ENCODE assay signal across 17 mouse cellular contexts in the genomic region with DNA sequence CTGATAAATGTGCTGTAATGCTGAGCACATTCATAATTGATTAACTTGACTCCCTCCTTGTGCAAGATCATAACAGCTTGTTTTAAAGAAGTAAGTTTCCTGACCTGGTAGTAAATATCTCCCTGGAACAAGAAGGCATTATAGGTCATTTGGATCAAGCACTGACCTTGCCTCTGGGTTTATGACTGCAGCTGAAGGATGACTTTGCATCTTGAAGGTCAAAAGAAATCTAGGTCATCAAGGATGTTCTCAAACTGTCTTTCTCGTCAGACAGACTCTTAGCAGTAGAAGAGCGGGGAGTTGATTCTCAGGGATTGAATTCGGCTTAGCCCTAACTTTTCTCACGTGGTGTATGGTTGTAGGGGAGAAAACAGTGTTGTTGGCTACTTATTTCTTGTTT. TPM values are rescaled to one million over a fixed set of nuclear protein-coding genes. Genes with fewer than 3 reads are reported as not detected.
"Had no signal": no experiment of that assay in that cellular context is flagged by ENCODE, and none has a peak within 500 bp of the region (broad histone marks: within the 10 kb centered on the region; RNA-seq: fewer than 3 reads in every experiment).

No protein-coding gene starts in this region.

- H3K27me3 ChIP-seq: neural tube, embryonic 15.5 days; stomach, embryonic 15.5 days had no signal

- H3K9me3 ChIP-seq: neural tube, embryonic 15.5 days; stomach, embryonic 15.5 days had no signal

- H3K4me1 ChIP-seq: stomach, embryonic 15.5 days had no signal

- H3K4me3 ChIP-seq: neural tube, embryonic 15.5 days; stomach, embryonic 15.5 days had no signal

- H3K4me2 ChIP-seq: neural tube, embryonic 15.5 days; stomach, embryonic 15.5 days had no signal

- H3K9ac ChIP-seq: neural tube, embryonic 15.5 days; stomach, embryonic 15.5 days had no signal

- H3K27ac ChIP-seq: neural tube, embryonic 15.5 days; stomach, embryonic 15.5 days; stomach, postnatal 0 days had no signal

- DNase-seq: retina, postnatal 1 day; right cerebral cortex, adult 18-20 months; right cerebral cortex, postnatal 14 days; right cerebral cortex, postnatal 25 days; right cerebral cortex, postnatal 4 days; spleen, adult 18-20 months; thymus, adult 18-20 months; thymus, adult 2 months; thymus, postnatal 14 days; thymus, postnatal 25 days; thymus, postnatal 36 days; thymus, postnatal 4 days had no signal

RNA-seq across cellular contexts. Expression of gene Nxph3, which starts 33.7 kb away (rescaled TPM):
- total RNA-seq: neutrophil, adult 5-6 weeks had no signal
- polyA plus RNA-seq: thymus, postnatal 0 days had no signal
